Mouse (Mus musculus) mouse embryonic stem cell (cell line): ENCODE measurements around the gene Pxn.

ENCODE experiments used
- in situ Hi-C, 2 experiments: fragments of 300-500 bp; cut with MboI; formaldehyde crosslinking; loops; 1 replicate in 1 of 2; 3 replicates in 1 of 2; pipeline ENCODE4 v1.14.3; 2019 to 2020; ENCODE audit warnings: low sequenced_read_pairs in 2 of 2, low pct_unique_long_range_greater_than_20kb in 1 of 2, mixed read lengths in 1 of 2; ENCODE audit not compliant: unreplicated experiment in 1 of 2

Pxn gene

DNA sequence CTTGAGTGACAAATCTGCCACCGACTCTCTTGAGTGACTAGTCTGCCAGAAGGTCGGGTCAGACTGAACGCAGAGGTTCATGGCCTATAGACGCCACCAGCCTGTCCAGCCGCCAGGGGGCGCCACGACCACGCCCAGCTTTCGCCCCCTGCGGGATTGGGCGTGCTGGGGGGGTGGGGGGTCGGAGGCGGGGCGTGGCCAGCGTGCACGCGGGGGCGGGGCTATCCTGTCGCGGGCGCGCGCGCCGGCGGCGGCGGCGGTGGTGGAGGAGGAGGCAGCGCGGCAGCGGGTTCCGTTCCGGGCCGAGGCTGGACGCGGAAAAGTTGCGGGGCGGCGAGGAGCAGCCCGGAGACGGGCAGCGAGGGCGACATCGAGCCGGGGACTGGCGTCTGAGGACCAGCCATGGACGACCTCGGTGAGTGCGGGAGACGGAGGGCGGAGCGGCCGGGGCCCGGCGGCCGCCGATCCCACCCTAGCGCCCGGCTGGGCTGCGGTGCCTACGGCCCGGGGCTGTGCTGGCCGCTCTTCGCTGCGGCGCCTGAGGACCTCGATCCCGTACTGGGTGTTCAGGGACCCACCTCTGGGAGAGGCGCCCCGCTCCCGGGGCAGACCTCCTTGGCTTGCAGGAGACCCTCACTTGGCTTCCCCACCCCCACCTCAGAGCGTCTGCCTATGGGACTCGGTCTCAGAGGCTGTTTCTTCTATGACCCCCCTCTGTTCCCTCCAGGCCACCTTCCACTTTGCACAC, at the start of gene Pxn:
Gene Pxn (plus strand): TSS at position 223 of the 748 bp plus-strand sequence.
- in situ Hi-C loops = loop anchor here in 1 of 2 experiments (10.0 kb wide), 1 partner anchor 128 kb away; the partner anchor contains the start of gene Rab35

DNA sequence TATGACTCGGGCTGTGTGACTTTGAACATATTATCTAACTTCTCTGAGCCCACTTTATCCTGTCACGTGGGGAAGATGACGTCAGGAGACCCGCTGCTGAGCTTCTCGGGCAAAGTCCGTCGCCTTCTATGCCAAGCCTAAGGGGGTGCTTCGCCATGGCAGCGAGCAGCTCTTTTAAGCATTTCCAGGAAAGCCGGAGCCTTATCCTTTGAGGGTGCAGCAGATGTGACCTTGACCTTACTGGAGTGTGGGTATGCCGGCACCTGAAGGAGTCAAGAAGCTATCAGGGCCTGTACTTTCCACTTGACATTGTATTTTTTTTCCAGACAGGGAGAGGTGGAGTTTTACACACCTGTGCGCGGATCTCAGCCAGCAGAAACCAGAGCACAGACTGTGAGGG, 47.6 kb upstream of the Pxn start:
- in situ Hi-C loops = loop anchor here in 1 of 2 experiments (5.0 kb wide), 1 partner anchor 102 kb away; no protein-coding TSS in a partner anchor

DNA sequence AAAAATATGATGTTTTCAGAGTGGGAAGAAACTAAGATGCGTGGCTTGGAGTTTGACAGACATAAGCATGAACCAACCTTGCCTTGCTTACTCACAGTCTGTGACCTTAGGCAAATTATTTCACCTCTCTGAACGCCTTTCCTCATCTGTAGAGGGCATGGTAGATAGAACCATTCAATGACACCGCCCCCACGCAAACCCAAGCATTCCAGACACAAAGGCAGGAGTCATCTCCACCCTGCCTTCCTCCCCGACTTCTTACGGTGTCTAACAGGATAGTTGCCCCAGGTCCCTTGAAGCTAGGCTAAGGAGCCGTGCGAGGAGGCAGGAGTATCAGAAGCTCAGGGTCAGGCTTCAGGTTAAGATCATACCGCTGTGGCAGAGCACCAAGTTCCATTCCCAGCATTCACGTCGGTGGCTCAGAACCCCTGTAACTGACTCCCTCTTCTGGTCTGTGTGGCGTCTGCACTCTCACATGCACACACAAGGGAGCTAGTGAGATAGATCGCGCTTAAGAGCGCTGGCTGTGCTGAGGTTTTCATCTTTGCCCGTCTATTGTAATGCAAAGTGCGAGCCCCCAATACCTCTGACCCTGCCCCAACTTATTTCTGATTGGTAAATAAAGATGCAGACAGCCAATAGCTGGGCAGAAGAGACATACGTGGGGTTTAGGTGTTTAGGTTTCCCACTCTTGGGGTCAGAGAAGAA, 41.9 kb upstream of the Pxn start:
- in situ Hi-C loops = loop anchor here in 1 of 2 experiments (5.0 kb wide), 1 partner anchor 117 kb away; the partner anchor contains the start of gene Cox6a1

DNA sequence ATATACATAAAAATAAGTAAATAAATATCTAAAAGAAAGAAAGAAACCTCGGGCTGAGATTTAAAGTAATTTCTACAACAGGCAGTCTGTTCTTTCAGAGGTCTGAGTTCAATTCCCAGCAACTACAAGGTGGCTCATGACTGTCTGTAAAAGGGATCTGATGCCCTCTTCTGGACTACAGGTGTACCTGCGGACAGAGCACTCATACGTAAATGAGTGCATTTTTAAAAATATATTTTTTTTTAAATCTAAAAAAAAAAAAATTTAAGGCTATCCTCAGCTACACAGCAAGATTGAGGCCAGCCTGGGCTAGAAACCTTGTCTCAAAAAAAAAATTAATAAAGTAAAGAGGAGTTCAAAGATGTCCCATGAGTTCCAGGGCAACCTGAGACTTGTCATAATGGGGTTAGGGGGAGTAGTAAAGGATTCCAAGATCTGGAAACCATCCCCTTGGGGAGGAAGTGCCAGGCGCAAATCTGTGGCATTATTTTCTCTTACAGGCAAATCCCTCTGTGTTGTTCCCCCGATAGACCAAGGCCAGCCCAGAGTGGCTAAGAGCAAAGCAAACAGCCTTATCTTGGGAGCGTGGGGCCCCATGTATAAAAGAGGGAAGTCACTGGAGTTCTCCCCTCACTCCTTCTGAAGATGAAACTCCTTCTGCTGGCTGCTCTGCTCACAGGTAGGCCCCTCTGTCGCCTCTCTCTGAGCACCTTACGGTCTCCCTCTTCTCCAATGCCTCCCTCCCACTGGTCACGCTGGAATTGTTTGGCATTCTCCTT, 40.6 kb upstream of the Pxn start, which contains the start of gene Pla2g1b:
Gene Pla2g1b (plus strand): TSS at position 621 of the 779 bp plus-strand sequence.
- in situ Hi-C loops = no loop called here

- in situ Hi-C loops = loop anchor here in 1 of 2 experiments (10.0 kb wide), 1 partner anchor 185 kb away; no protein-coding TSS in a partner anchor
Observed at GRCm38 (mm10) chr5:115469791-115470190, 36.7 kb upstream of the Pxn start.

DNA sequence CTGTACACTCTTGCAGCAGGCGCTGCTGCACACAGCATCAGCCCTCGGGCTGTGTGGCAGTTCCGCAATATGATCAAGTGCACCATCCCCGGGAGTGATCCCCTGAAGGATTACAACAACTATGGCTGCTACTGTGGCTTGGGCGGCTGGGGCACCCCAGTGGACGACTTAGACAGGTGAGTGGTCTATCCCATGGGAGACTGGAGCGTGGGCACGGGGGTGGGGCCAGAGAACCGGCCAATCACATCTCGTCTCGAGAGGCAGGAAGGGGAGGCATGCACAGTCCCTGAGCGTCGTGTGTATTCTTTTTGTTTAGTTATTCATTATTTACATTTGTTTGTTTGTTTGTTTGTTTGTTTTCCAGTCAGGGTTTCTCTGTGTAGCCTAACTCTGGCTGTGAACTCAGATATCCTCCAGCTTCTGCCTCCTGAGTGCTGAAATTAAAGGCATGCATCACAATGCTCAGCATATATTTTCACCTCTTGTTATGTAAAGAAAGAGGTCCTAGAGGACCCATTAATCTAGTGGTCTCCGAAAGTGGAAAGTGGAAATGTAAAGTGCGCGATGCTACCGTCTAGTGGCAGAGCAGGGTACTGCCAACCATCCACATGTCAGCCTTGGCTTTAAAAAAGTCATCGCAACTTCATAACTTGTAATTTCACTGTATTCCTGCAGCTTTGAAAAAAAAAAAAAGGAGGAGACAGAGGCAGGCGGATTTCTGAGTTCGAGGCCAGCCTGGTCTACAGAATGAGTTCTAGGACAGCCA, 35.5 kb upstream of the Pxn start:
- in situ Hi-C loops = loop anchor here in 1 of 2 experiments (10.0 kb wide), 1 partner anchor 186 kb away; no protein-coding TSS in a partner anchor

GRCm38 (mm10) chr5:115473191-115473590, 33.3 kb upstream of the Pxn start:
- in situ Hi-C loops = loop anchor here in 1 of 2 experiments (10.0 kb wide), 1 partner anchor 188 kb away; no protein-coding TSS in a partner anchor

GRCm38 (mm10) chr5:115474174-115474828, 32.2 kb upstream of the Pxn start:
- in situ Hi-C loops = loop anchor here in 1 of 2 experiments (10.0 kb wide), 1 partner anchor 190 kb away; no protein-coding TSS in a partner anchor

GRCm38 (mm10) chr5:115475337-115476106, 31.0 kb upstream of the Pxn start:
- in situ Hi-C loops = loop anchor here in 1 of 2 experiments (10.0 kb wide), 1 partner anchor 191 kb away; no protein-coding TSS in a partner anchor

- in situ Hi-C loops = loop anchor here in 1 of 2 experiments (10.0 kb wide), 1 partner anchor 191 kb away; no protein-coding TSS in a partner anchor
Observed at GRCm38 (mm10) chr5:115476107-115476727, 30.3 kb upstream of the Pxn start.

- in situ Hi-C loops = loop anchor here in 1 of 2 experiments (10.0 kb wide), 1 partner anchor 195 kb away; no protein-coding TSS in a partner anchor
Observed at GRCm38 (mm10) chr5:115479561-115479960, 26.9 kb upstream of the Pxn start.

GRCm38 (mm10) chr5:115480101-115480500, 26.4 kb upstream of the Pxn start:
- in situ Hi-C loops = no loop called here

DNA sequence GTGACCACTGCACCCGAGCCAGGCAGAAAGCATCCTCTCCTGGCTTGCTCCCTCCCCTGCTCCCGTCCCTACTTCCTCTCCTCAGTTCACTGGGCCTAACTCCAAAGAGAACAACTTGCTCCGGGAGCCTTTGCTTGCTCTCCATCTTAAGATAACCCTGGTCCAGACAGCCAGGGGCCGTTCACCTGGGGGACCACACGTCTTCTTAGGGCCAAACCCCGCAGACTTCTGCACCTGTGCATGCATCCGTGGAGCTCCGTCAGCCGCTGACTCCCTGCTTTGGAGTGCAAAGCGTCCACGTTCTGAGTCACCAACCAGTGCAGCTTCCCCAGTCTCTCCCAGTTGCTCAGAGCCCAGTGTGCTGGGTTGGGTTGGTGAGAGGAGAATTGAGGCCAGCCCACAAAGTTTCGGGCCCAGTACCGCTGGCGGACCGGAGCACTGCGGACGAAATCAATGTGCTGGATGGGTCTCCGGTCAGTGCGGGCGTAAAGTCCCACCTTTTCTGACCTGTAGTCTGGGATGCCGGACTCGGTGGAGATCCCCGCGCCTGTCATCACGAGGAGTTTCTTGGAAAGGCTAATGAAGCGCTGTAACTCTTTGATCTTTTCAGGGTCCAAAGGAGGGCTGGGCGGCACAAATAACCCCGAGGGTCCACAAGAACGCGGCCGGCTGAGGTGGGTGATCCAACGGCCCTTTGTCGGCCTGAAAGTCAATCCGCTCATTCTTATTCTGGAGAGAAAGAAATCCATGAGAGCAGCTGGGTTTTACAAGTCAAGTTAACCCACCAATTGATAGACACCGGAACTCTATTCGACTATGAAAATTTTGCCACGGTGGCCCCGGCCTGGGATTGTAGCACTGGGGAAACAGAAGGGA, 23.8 kb upstream of the Pxn start:
- in situ Hi-C loops = no loop called here

DNA sequence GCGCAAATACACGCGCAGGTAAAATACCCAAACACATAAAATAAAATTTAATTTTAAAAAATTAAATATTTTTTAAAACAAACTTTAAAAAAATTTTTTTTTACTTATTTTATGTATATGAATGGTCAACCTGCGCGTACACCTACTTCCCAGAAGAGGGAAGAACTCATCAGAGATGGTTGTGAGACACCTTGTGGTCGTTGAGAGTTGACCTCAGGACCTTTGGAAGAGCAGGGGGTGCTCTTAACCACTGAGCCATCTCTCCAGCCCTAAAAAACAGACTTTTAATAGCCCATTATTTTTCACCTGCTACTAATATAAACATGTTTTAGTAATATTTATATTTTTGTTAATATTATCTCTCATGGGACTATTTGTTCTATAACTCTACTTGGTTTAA, 23.1 kb upstream of the Pxn start:
- in situ Hi-C loops = no loop called here
